Comparison of ENCODE assay signal across 13 mouse cellular contexts in the genomic region with DNA sequence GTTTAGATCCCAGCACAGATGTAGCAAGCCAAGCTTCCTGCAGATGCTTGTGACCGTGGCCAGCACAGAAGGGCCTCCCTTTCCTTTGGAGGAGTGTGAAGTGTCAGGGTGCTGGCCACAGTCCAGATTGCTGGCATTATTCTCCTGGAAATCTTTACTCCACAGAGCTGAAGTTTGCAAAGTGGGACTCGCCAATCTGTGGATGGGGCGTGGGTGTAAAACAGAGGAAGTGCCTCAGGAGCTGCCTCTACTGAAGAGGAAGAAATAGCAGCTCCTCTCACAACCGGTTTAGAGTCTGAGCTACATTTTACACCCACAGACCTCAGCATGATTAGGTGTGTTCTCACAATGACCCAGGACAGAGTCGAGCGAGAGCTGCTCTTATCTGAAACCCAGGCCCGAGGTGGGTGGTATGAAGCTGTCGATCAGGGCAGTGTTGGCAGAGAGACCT.
DNase-seq lines count a peak whose midpoint lies in the region; ATAC-seq lines count a peak whose summit lies in the region.
"Had no signal": no experiment of that assay in that cellular context is flagged by ENCODE, and none has a peak within 500 bp of the region (broad histone marks: within the 10 kb centered on the region; RNA-seq: fewer than 3 reads in every experiment).

No protein-coding gene starts in this region.

- no peak overlapping the region for H3K4me2 ChIP-seq in kidney, embryonic 14.5 days (replicated peaks; ENCODE audit: low read depth, low read length)
- H3K4me2 ChIP-seq: limb, embryonic 12.5 days had no signal

- H3K4me1 ChIP-seq in kidney, embryonic 14.5 days (ENCODE audit: control insufficient read depth, insufficient read depth, low read length), result no peaks in the 10 kb centered on the region
- H3K4me1 ChIP-seq: limb, embryonic 12.5 days had no signal

- 61% methylated on average over 8 of the region's 8 CpGs for WGBS in kidney, embryonic 14.5 days

- no peak for ATAC-seq in kidney, embryonic 14.5 days (ENCODE audit: low FRiP score, low TSS enrichment)
- ATAC-seq in common myeloid progenitor, adult 5-6 weeks (replicated peaks; ENCODE audit: low read depth, poor library complexity, severe bottlenecking), result peak; percentile 74
- ATAC-seq in megakaryocyte, adult 5-6 weeks (ENCODE audit: poor library complexity, severe bottlenecking), result peak; percentile 66

- H3K9ac ChIP-seq in kidney, embryonic 14.5 days (ENCODE audit: low read depth, low read length), result no peak overlapping the region
- H3K9ac ChIP-seq: limb, embryonic 12.5 days had no signal

- no peaks in the 10 kb centered on the region for H3K27me3 ChIP-seq in kidney, embryonic 14.5 days (ENCODE audit: control insufficient read depth, insufficient read depth, low read length)
- H3K27me3 ChIP-seq: limb, embryonic 12.5 days had no signal

- no peaks in the 10 kb centered on the region for H3K9me3 ChIP-seq in kidney, embryonic 14.5 days (ENCODE audit: control insufficient read depth, low read length)
- H3K9me3 ChIP-seq: limb, embryonic 12.5 days had no signal

- H3K27ac ChIP-seq in kidney, embryonic 14.5 days (ENCODE audit: low read depth, low read length), result no peak overlapping the region
- H3K27ac ChIP-seq: limb, embryonic 12.5 days had no signal

- H3K36me3 ChIP-seq in kidney, embryonic 14.5 days (ENCODE audit: control insufficient read depth, insufficient read depth, low read length), result no peaks in the 10 kb centered on the region
- H3K36me3 ChIP-seq: G1E; limb, embryonic 12.5 days had no signal

- DNase-seq in kidney, adult 9 months, result peak; percentile 22
- peak; percentile 53 for DNase-seq in kidney, postnatal 14 days
- DNase-seq in urinary bladder, postnatal 4 days (ENCODE audit: low spot score in 2 of 2), result no peak
- no peak for DNase-seq in ovary, postnatal 36 days (ENCODE audit: low spot score)
- DNase-seq in cerebellum, postnatal 25 days, result no peak
- DNase-seq: cerebellum, adult 18-20 months; gastrocnemius, postnatal 10 days had no signal

- H3K4me3 ChIP-seq in kidney, embryonic 14.5 days (ENCODE audit: low read length), result no peak overlapping the region
- H3K4me3 ChIP-seq: limb, embryonic 12.5 days; myocyte had no signal

Comparison
In these comparisons a context has a peak if more than half of its experiments do, and no peak if none do; other contexts are left out.
1. DNase-seq: peak in kidney, adult 9 months (single experiment) and kidney, postnatal 14 days (single experiment); none in urinary bladder, postnatal 4 days (0 of 2), ovary, postnatal 36 days (single experiment) and cerebellum, postnatal 25 days (0 of 2).